Mouse (Mus musculus) hindbrain, postnatal 0 days (tissue): ENCODE data around the gene Ddx6. TPM values are rescaled to one million over a fixed set of nuclear protein-coding genes. Genes with fewer than 3 reads are reported as not detected.

Experiments
- ATAC-seq: fragments of 200-750 bp; cut with Nextera tagmentation; 2 replicates; pipeline ENCODE4 v1.8.0; 2017; ENCODE audit warnings: mild to moderate bottlenecking, moderate TSS enrichment, moderate library complexity
- DNase-seq: peaks from one replicate; pipeline ENCODE4 v3.0.0-alpha.2; 2015; ENCODE audit warnings: low spot score
- H3K27ac ChIP-seq: fragments of 300-500 bp; sonication (generic); 2 replicates; pipeline ENCODE4 v1.5.1; 2014; ENCODE audit warnings: mild to moderate bottlenecking
- H3K27me3 ChIP-seq: fragments of 300-500 bp; sonication (generic); 2 replicates; pipeline ENCODE4 v1.6.1; 2014; ENCODE audit warnings: low read length, mixed read lengths; ENCODE audit not compliant: insufficient read depth
- H3K36me3 ChIP-seq: fragments of 300-500 bp; sonication (generic); 2 replicates; pipeline ENCODE4 v1.6.1; 2014; ENCODE audit warnings: low read length, mixed read lengths; ENCODE audit not compliant: insufficient read depth
- H3K4me1 ChIP-seq: fragments of 300-500 bp; sonication (generic); 2 replicates; pipeline ENCODE4 v1.6.1; 2014; ENCODE audit warnings: antibody characterized with exemption, low read length, mixed read lengths; ENCODE audit not compliant: insufficient read depth
- H3K4me2 ChIP-seq: fragments of 300-500 bp; sonication (generic); 2 replicates; pipeline ENCODE4 v1.6.1; 2014; ENCODE audit warnings: low read depth, mild to moderate bottlenecking, low read length, moderate library complexity, mixed read lengths
- H3K4me3 ChIP-seq: fragments of 300-500 bp; sonication (generic); 2 replicates; pipeline ENCODE4 v1.5.1; 2014; ENCODE audit warnings: low read length
- H3K9ac ChIP-seq: fragments of 300-500 bp; sonication (generic); replicated peaks from 2 replicates; pipeline ENCODE4 v1.6.1; 2014; ENCODE audit warnings: mild to moderate bottlenecking, low read length, moderate library complexity, mixed read lengths
- H3K9me3 ChIP-seq: fragments of 300-500 bp; sonication (generic); 2 replicates; pipeline ENCODE4 v1.6.1; 2016; ENCODE audit warnings: low read length, mixed read lengths
- CTCF ChIP-seq: IDR thresholded peaks from 2 replicates; pipeline ENCODE4 v1.5.1; 2016; ENCODE audit warnings: antibody characterized with exemption, control low read depth, low read depth
- WGBS: fragments of 180-500 bp; shearing (Covaris S2); extraction: QIAGEN DNeasy Blood & Tissue Kit; methylation state at CpG from one replicate; pipeline ENCODE4 v1.1.7; 2014; 5-methylcytosine and 5-hydroxymethylcytosine counted together
- polyA plus RNA-seq: library from polyadenylated mRNA; unstranded; fragments of >200 nt; fragmentation: Nextera tagmentation; extraction: Ambion mirVana; gene quantifications from 2 replicates; pipeline ENCODE4 v1.2.1, GENCODE M21; 2015
- total RNA-seq: library from RNA; depleted of rRNA; stranded (reverse); fragments of >200 nt; gene quantifications from 2 replicates; pipeline ENCODE4 v1.2.3, GENCODE M21; 2014

The Ddx6 gene
- total and polyA plus RNA-seq, 2 experiments from 2014 or later = 22.7 to 52.9 TPM

GRCm38 (mm10) chr9:44653896-44654295 lies 49.2 kb downstream of the Ddx6 start:
- no peak for DNase-seq
- H3K4me2 ChIP-seq = no peak overlapping the region
- no peaks in the 10 kb centered on the region for H3K27me3 ChIP-seq
- no peaks in the 10 kb centered on the region for H3K36me3 ChIP-seq
- WGBS = 68% methylated on average over 4 of the region's 4 CpGs
- no peak overlapping the region for H3K27ac ChIP-seq
- TF ChIP-seq CTCF = no peak
- ATAC-seq = no peak
- no peak overlapping the region for H3K9ac ChIP-seq
- H3K4me1 ChIP-seq = no peaks in the 10 kb centered on the region
- H3K9me3 ChIP-seq = no peaks in the 10 kb centered on the region
- H3K4me3 ChIP-seq = no peak overlapping the region

- peak; percentile 59 for ATAC-seq
- peak; percentile 81 for TF ChIP-seq CTCF
- peak; percentile 93 for DNase-seq
- H3K4me3 ChIP-seq = no peak overlapping the region; the same call in 1 of the 2 replicates
- H3K9me3 ChIP-seq = no peaks in the 10 kb centered on the region
- H3K36me3 ChIP-seq = no peaks in the 10 kb centered on the region
- H3K27ac ChIP-seq = no peak overlapping the region
- no peaks in the 10 kb centered on the region for H3K27me3 ChIP-seq
- no peaks in the 10 kb centered on the region for H3K4me1 ChIP-seq
- WGBS = 23% methylated on average over 26 of the region's 26 CpGs
- peak overlapping the region; percentile 47 for H3K4me2 ChIP-seq
- H3K9ac ChIP-seq = no peak overlapping the region
These were observed 50.7 kb downstream of the Ddx6 start for GRCm38 (mm10) chr9:44655098-44656066.

GRCm38 (mm10) chr9:44663706-44664105 lies 59.0 kb downstream of the Ddx6 start:
- no peaks in the 10 kb centered on the region for H3K4me1 ChIP-seq
- H3K9ac ChIP-seq = no peak overlapping the region
- TF ChIP-seq CTCF = no peak
- no peaks in the 10 kb centered on the region for H3K9me3 ChIP-seq
- H3K27me3 ChIP-seq = no peaks in the 10 kb centered on the region
- no peaks in the 10 kb centered on the region for H3K36me3 ChIP-seq
- H3K4me2 ChIP-seq = no peak overlapping the region
- H3K4me3 ChIP-seq = no peak overlapping the region
- no peak for ATAC-seq
- DNase-seq = no peak
- WGBS = 90% methylated on average over 6 of the region's 6 CpGs
- no peak overlapping the region for H3K27ac ChIP-seq

DNA sequence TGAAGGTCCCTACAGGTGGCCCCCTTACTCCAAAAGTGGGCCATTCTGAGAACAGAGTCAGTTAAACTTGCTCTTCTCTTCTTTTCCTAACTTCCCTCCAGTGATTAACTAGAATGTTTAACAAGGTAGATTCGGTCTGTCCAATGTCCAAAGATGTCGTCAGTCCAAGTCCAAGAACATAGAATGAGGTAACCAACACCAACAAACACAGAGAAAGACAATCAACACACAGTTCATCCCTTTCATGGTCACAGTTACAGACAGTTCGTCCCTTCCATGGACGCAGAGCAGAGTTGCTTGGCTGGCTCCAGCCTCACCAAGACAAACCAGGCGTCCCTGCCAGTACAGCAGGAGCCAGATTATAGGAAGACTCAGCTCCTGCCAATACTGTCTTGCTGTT lies 66.7 kb downstream of the Ddx6 start:
- 87% methylated on average over 5 of the region's 5 CpGs for WGBS
- Histone ChIP-seq H3K27me3 (no peaks in the 10 kb centered on the region), H3K4me3 (no peak overlapping the region), H3K27ac (no peak overlapping the region), H3K4me1 (no peaks in the 10 kb centered on the region), H3K4me2 (no peak overlapping the region), H3K36me3 (no peaks in the 10 kb centered on the region), H3K9ac (no peak overlapping the region), H3K9me3 (no peaks in the 10 kb centered on the region)
- DNase-seq (no peak), ATAC-seq (no peak)
- no peak for TF ChIP-seq CTCF

DNA sequence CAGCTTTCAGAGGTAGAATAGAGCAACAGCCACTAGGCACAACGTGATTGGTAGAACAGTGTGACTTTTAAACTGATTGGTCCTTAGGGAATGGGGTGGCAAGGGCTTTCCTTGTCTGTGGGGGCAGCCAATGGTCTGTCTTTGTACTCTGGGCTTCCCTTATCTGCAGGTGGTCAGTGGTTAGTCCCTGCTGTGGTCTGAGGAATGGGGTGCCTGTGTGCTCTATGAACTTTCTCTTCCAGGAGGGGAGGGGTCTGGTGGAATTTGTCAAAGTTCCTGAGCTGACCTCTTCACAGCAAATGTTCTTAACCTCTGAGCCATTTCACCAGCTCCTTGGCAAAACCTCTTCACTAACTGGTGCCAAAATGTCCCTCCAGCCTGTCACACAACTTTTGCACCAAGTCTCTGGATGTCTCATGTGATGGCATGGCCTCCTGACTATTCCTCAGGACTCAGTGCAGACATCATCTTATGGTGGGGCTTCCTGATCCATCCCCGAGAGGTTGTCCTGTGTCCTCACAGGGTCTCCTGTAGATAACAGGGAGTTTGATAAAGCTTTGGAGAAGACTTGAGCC lies 67.7 kb downstream of the Ddx6 start:
- H3K36me3 ChIP-seq = no peaks in the 10 kb centered on the region
- ATAC-seq (no peak), DNase-seq (no peak)
- no peak overlapping the region for H3K9ac ChIP-seq
- H3K4me3 ChIP-seq = no peak overlapping the region
- H3K27ac ChIP-seq = no peak overlapping the region
- no peak for TF ChIP-seq CTCF
- no peak overlapping the region for H3K4me2 ChIP-seq
- no peaks in the 10 kb centered on the region for H3K9me3 ChIP-seq
- 70% methylated on average over 2 of the region's 2 CpGs for WGBS
- H3K27me3 ChIP-seq = no peaks in the 10 kb centered on the region
- no peaks in the 10 kb centered on the region for H3K4me1 ChIP-seq

DNA sequence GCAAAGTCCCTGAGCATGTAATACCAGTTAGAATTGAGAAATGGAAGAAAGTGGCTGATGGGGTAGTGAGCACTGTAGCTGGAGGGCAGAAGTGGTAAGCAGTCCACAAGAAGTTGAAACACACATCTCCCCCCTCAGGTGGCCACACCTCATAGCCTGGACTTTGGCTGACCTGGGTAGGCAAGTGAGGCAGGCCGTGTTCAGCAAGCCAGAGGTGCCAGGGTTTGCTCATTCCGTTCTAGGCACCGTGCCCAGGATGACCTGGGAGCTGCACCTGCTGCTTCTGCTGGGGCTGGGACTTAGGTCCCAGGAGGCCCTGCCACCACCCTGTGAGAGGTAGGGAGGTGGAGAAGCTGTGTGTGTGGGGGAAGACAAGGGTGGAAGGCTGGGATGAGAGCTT lies 68.3 kb downstream of the Ddx6 start, which contains the start of gene Treh:
Gene Treh, plus strand, starts transcription at position 229 of the 400 bp plus-strand sequence.
- no peak within 1 kb of the TSS for H3K27ac ChIP-seq
- H3K36me3 ChIP-seq = no peaks in the 10 kb centered on the region
- no peaks in the 10 kb centered on the region for H3K4me1 ChIP-seq
- no peak within 1 kb of the TSS for H3K4me3 ChIP-seq
- no peak for TF ChIP-seq CTCF
- no peak within 1 kb of the TSS for H3K4me2 ChIP-seq
- H3K9me3 ChIP-seq = no peaks in the 10 kb centered on the region
- ATAC-seq (no peak), DNase-seq (no peak)
- WGBS = 73% methylated on average over 3 of the region's 3 CpGs
- no peak within 1 kb of the TSS for H3K9ac ChIP-seq
- no peaks in the 10 kb centered on the region for H3K27me3 ChIP-seq
